Mouse (Mus musculus): ENCODE results near the gene Ccdc138.
"Not testable (repeated sequence)": the region's sequence is repeated elsewhere in the genome, so short reads cannot be mapped to it uniquely, and the experiment has no call there.

Gene Ccdc138

DNA sequence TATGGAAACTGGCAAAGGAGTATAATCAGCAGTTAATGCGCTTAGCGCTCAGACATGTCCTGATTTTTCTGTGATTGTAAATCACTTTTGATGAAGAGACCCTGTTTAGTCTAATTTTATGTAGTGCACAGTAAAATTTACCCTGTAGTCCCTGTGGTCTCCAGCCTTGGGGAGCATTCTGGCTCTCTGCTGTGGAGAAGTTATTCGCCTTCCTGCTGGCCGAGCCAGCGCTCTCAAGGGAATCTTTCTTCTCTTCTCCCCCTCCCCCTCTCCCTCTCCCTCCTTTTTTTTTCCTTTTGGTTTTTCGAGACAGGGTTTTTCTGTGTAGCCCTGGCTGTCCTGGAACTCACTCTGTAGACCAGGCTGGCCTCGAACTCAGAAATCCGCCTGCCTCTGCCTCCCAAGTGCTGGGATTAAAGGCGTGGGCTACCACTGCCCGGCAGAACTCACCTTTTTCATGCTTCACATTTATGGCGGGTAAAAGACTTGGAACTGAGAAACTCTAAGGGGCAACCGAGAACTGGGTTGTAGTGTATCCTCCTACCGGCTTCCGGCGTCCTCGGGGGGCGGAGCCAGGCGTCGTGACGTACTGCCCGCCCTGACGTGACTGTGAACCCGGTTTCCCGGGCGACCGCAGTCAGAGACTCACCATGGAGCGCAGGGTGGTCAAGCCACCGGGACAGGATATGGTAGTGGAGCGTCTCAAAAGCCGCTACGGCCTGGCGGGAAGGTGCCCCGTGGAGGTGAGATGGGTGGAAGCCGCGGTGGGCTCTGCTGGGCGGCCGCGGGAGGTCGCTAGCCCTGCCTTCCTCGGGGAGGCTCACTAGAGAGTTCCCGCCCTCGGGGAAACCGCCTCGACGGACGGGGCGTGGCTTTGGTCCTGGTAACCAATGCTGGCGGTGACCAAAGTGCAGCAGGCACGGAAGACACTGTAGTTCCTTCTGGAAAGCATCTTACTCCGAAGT is at the start of gene Ccdc138:
Gene Ccdc138 (plus strand): TSS at position 629 of the 965 bp plus-strand sequence.
- peak; percentile 80 for DNase-seq (ENCODE audit: low read depth, low spot score)

DNA sequence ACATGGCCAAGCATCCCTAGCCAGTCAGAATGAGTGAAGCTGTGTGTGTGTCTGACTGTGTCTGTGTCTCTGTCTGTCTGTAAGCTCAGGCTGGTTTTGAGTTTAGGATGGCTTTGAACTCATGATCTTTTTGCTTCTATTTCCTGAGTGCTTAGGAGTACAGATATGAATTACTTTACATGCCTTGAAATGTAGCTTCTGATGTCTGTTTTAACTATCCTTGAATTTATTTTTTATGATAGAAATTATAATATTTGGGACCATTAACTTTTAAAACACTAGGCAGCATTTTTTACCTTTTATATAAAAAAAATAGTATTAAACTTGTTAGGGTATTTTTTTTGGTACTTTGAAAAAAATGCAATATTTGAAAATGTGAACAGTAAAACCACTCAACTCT is 46.2 kb upstream of the Ccdc138 start:
- no peak for DNase-seq (ENCODE audit: low read depth, low spot score)

GRCm38 (mm10) chr10:58452185-58452584 is 45.6 kb upstream of the Ccdc138 start:
- DNase-seq (ENCODE audit: low read depth, low spot score): no peak

GRCm38 (mm10) chr10:58459896-58460295 is 37.9 kb upstream of the Ccdc138 start:
- no peak for DNase-seq (ENCODE audit: low read depth, low spot score)

- no peak for DNase-seq (ENCODE audit: low read depth, low spot score)
These were observed 20.5 kb upstream of the Ccdc138 start for GRCm38 (mm10) chr10:58477086-58477755.

DNA sequence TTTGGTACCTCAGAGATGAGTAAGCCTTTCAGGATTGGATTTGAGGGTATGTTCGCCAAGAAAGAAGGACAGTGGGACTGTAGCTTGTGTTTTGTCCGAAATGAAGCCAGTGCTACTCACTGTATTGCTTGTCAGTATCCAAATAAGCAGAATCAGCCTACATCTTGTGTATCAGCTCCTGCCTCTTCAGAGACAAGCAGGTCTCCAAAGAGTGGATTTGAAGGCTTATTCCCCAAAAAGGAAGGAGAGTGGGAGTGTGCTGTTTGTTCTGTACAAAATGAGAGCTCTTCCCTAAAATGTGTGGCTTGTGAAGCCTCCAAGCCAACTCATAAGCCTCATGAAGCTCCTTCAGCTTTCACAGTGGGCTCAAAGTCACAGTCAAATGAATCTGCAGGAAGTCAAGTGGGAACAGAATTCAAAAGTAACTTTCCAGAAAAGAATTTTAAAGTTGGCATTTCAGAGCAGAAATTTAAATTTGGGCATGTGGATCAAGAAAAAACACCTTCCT is 19.6 kb upstream of the Ccdc138 start:
- no peak for DNase-seq (ENCODE audit: low read depth, low spot score)

- no peak for DNase-seq (ENCODE audit: low read depth, low spot score)
These were observed 17.7 kb upstream of the Ccdc138 start for GRCm38 (mm10) chr10:58479954-58480490.

- no peak for DNase-seq (ENCODE audit: low read depth, low spot score)
These were observed 6.7 kb upstream of the Ccdc138 start for GRCm38 (mm10) chr10:58491031-58491430.

- no peak for DNase-seq (ENCODE audit: low read depth, low spot score)
These were observed 2.1 kb upstream of the Ccdc138 start for GRCm38 (mm10) chr10:58495637-58496036.

DNA sequence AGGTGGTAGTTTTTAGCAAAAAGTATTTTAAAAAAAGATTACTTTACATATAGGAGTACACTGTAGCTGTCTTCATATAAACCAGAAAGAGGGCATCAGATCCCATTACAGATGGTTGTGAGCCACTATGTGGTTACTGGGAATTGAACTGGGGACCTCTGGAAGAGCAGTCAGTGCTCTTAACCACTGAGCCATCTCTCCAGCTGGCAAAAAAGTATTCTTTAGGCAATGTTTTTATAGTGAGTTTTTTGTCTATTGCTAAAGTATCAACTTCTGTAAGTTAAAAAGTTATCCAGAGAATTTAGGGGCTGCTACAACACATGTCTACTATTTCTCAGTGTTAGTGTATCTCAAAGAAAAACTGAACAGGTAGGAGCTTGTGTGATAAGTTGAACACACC is 1.0 kb upstream of the Ccdc138 start:
- no peak for DNase-seq (ENCODE audit: low read depth, low spot score)

- DNase-seq (ENCODE audit: low read depth, low spot score): no peak
These were observed 768 bp downstream of the Ccdc138 start for GRCm38 (mm10) chr10:58498516-58498915.

DNA sequence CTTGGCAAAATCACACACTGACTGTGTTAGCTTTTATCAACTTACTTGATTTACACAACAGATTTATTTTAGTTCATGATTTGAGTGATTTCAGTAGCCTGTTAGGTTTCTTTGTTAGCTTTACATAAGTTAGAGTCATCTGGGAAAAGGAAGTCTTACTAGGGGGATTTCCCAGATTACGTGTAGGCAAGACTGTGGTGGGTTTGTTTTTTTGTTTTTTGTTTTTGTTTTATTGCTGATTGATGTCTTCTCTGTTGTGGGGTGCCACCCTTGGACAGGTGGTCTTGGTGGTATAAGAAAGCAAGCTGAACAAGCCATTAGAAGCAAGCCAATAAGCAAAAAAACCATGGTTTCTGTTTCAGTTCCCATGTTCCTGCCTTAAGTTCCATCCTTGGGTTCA is 31.6 kb downstream of the Ccdc138 start:
- no peak for DNase-seq (ENCODE audit: low read depth, low spot score)

- DNase-seq (ENCODE audit: low read depth, low spot score): no peak
These were observed 33.4 kb downstream of the Ccdc138 start for GRCm38 (mm10) chr10:58530896-58531790.

DNA sequence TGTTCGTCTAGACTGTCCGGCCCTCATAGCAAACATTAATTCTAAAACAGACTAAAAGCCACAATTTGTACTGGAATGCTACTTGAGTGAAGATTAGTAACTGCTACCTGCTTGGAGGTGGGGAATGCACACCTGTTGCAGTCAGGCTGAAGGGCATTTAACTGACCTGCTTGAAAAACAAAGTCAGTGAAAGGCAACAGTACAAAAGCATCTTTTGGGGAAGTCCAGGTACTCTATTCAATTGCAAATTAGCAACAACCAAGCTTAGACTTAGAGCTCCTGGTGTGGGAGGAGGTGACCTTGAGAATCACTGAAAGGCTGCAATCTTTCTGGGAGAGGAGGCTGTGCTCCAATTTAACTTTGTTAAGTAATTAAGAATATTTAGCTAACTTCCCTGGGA is 34.4 kb downstream of the Ccdc138 start:
- no peak for DNase-seq (ENCODE audit: low read depth, low spot score)

GRCm38 (mm10) chr10:58536276-58536675 is 38.5 kb downstream of the Ccdc138 start:
- DNase-seq (ENCODE audit: low read depth, low spot score): not testable (repeated sequence)

GRCm38 (mm10) chr10:58540613-58541012 is 42.9 kb downstream of the Ccdc138 start:
- peak; percentile 38 for DNase-seq (ENCODE audit: low read depth, low spot score)

DNA sequence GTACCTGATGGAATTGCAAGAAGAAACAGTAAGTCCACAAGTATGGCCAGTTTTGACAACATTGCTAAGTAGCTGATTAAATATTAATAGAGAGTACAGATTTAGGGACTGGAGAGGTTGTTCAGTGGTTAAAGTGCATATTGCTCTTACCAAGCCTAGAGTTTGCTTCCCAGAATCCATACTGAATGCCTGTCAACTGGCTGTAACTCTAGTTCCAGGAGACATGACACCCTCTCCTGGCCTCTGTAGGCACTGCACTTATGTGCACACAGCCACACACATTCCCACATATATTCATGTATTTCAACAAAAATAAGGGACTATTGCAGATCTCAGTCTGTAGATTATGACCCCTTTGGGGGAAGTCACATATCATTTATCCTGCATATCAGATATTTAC is 51.0 kb downstream of the Ccdc138 start:
- no peak for DNase-seq (ENCODE audit: low read depth, low spot score)

- DNase-seq (ENCODE audit: low read depth, low spot score): no peak
These were observed 57.1 kb downstream of the Ccdc138 start for GRCm38 (mm10) chr10:58554693-58555387.

GRCm38 (mm10) chr10:58559098-58559497 is 61.4 kb downstream of the Ccdc138 start:
- peak; percentile 42 for DNase-seq (ENCODE audit: low read depth, low spot score)

DNA sequence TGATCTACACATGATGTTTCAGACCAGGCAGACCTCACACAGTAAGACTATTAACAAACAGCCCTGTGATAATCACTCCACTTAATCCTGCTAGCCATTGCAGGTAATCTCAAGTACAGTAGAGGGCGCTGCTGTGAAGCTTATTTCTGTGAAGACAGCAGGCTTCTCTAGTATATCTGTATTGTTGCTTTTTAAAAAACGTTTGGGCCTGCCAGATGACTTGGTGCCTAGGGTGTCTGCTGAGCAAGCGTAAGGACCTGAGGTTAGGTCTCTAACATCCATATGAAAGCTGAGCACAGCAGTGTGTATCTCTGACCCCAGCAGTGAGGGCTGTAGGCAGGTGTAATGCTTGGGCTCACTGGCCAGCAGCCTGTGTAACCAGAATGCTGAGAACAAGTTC is 62.2 kb downstream of the Ccdc138 start:
- peak; percentile 34 for DNase-seq (ENCODE audit: low read depth, low spot score)

- no peak for DNase-seq (ENCODE audit: low read depth, low spot score)
These were observed 62.8 kb downstream of the Ccdc138 start for GRCm38 (mm10) chr10:58560521-58560920.

All from WW6 (cell line).